Mouse (Mus musculus) myocyte (in vitro differentiated cells): ENCODE measurements around the gene Tmem50b.

Source experiments
- E2F4 ChIP-seq: IDR thresholded peaks from one replicate; pipeline ENCODE4 v1.6.1; 2011; ENCODE audit warnings: mild to moderate bottlenecking, control low read depth, moderate library complexity; ENCODE audit not compliant: insufficient read depth
- MAX ChIP-seq: IDR thresholded peaks from one replicate; pipeline ENCODE4 v1.6.1; 2011; ENCODE audit warnings: low read depth, mild to moderate bottlenecking, control low read depth
- MYOD1 ChIP-seq, 3 experiments: IDR thresholded peaks; one replicate each; pipeline ENCODE4 v1.6.1; 2011; ENCODE audit warnings: control low read depth in 2 of 3, low read depth in 2 of 3, mild to moderate bottlenecking in 2 of 3, moderate library complexity in 1 of 3; ENCODE audit not compliant: insufficient read length in 2 of 3, control insufficient read depth in 1 of 3
- POLR2A ChIP-seq: IDR thresholded peaks from one replicate; pipeline ENCODE4 v1.6.1; 2011; ENCODE audit warnings: low read depth, mild to moderate bottlenecking, control low read depth, moderate library complexity; ENCODE audit not compliant: insufficient read length
- POLR2AphosphoS2 ChIP-seq: IDR thresholded peaks from one replicate; pipeline ENCODE4 v1.6.1; 2011; ENCODE audit warnings: low read depth, control low read depth; ENCODE audit not compliant: insufficient read length
- REST ChIP-seq: IDR thresholded peaks from one replicate; pipeline ENCODE4 v1.6.1; 2011; ENCODE audit warnings: mild to moderate bottlenecking, control low read depth, moderate library complexity; ENCODE audit not compliant: insufficient read depth, insufficient read length
- SRF ChIP-seq: IDR thresholded peaks from one replicate; pipeline ENCODE4 v1.6.1; 2011; ENCODE audit warnings: low read depth; ENCODE audit not compliant: control insufficient read depth, insufficient read length
- TCF12 ChIP-seq: IDR thresholded peaks from one replicate; pipeline ENCODE4 v1.6.1; 2011; ENCODE audit warnings: mild to moderate bottlenecking, control low read depth; ENCODE audit not compliant: poor library complexity, insufficient read depth, severe bottlenecking
- USF1 ChIP-seq: IDR thresholded peaks from one replicate; pipeline ENCODE4 v1.6.1; 2011; ENCODE audit warnings: low read depth, mild to moderate bottlenecking, control low read depth, moderate library complexity

DNA sequence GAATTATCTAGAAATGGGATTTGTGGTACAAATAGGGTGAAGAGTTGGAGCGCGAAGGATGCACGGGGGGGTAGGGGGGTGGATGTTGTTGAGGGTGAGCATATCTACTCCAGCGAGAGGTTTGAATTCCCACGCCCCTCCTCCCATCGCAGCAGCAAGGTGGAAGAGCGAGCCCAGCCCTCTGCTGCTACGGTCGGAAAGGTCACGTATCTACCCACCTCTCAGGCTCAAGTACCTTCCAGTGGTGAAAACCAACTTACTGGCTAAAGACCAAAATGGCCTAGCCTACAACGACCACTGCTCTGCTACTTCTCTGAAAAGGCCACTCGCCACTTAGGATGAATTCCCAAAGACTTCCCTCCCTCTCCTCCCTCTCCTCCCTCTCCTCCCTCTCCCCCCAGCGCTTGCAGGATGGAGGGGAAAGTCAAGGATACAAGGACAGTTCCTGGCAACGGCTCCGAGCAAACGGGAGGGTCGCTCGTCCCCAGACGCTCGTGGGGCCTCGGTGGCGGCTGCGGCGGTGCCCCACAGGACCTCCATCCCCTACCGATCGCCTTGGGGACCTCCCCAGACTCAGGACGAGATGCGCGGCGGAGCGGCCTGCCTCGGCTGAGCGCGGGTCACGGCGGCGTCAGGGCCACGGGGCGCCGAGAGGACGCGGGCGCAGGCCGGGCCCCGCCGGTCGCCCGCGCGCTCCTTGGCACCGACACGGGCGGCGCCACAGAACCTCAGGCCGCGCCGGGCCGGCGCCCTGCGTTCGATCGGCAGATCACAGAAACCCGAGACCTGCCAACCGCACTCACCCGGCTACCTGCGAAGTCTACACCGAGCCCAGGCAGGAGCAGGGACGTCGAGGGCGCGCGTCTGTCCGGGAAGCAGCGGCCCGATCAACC lies 575 bp downstream of the Tmem50b start:
- no peak for TF ChIP-seq MAX
- no peak for TF ChIP-seq SRF
- TF ChIP-seq POLR2A, result peak; percentile 81
- TF ChIP-seq REST, result no peak
- TF ChIP-seq E2F4, result no peak
- no peak for TF ChIP-seq TCF12
- no peak for TF ChIP-seq POLR2AphosphoS2
- TF ChIP-seq USF1, result no peak
- TF ChIP-seq MYOD1 (IDR thresholded peaks at IDR 0.05; ENCODE audit: control insufficient read depth in 1 of 3, insufficient read length in 2 of 3, low read depth in 2 of 3), result no peak
